Mouse (Mus musculus): ENCODE data around the gene Usp44. TPM values are rescaled to one million over a fixed set of nuclear protein-coding genes. Genes with fewer than 3 reads are reported as not detected.

Gene Usp44
- total RNA-seq, 2 experiments from 2014 or later, result not detected

DNA sequence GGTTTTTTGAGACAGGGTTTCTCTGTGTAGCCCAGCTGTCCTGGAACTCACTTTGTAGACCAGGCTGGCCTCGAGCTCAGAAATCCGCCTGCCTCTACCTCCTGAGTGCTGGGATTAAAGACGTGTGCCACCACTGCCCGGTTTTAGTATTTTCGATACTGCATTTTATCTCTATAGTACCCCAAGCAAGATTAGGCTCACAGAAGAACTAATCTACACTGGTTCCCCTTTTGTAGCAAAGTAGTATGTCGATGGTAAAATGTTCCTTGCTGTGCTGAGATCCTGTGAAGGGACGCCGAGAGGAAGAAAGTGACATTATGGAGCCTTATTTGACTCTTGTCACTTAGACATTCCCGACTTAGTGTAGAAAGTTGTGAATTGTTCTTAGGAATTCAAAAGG lies 23.8 kb downstream of the Usp44 start:
- no peak for DNase-seq

- DNase-seq, result no peak
These were observed 24.7 kb downstream of the Usp44 start for GRCm38 (mm10) chr10:93856095-93856494.

DNA sequence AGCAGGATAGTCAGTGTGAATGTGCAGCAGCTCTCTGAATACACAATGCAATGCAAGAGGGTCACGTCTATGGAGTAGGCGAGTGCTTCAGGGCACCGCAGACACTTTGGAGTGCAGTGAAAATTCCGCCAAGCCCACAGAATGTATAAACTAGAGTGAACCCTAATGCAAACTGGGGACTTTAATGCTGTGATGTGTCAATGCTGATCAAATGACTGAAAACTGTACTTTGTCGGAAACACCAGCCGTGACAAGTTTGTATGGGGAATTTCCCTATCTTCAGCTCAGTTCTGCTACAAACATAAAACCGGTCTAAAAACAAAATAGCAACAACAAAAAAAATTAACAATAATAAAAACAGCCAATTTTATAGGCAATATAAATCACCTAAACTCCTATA lies 37.0 kb downstream of the Usp44 start:
- DNase-seq, result no peak

- no peak for DNase-seq
These were observed 37.5 kb downstream of the Usp44 start for GRCm38 (mm10) chr10:93868886-93869285.

DNA sequence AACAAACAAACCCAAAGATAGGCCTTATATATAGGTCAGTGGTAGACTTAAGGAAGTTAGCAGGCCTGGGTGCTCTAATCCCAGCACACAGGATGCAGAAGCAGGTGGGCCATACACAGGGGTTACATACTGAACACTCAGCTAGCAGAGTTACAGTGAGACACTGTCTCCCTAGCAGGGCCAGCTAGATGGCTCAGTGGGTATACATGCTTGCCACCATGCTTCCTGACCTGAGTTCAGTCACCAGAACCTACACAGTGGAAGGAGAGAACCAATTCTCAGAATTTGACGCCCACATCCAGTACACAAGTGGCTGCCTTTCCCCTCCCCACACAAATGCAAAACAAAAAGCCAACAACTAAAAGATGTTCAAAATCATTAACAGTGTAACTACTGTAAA lies 45.4 kb downstream of the Usp44 start:
- no peak for DNase-seq

DNA sequence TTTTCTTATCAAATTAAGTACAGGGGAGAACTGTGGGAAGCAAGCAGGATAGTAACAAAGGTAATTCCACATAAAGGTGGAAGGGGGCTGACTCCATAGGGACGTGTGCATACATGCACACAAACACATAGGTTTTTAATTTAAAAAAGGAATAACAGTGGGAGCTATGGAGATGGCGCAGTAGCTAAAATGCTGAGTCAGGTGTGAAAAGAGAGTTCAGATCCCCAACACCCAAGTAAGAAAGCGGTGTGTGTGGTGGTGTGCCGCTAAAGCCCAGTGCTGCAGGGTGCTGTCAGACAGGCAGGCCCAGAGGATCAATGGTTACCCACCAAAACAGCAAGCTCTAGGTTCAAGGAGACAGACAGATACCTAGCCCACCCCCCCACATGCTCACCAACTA lies 47.4 kb downstream of the Usp44 start:
- DNase-seq, result no peak

GRCm38 (mm10) chr10:93881918-93882317 lies 50.6 kb downstream of the Usp44 start:
- no peak for DNase-seq

- no peak for DNase-seq
These were observed 51.5 kb downstream of the Usp44 start for GRCm38 (mm10) chr10:93882738-93883364.

DNA sequence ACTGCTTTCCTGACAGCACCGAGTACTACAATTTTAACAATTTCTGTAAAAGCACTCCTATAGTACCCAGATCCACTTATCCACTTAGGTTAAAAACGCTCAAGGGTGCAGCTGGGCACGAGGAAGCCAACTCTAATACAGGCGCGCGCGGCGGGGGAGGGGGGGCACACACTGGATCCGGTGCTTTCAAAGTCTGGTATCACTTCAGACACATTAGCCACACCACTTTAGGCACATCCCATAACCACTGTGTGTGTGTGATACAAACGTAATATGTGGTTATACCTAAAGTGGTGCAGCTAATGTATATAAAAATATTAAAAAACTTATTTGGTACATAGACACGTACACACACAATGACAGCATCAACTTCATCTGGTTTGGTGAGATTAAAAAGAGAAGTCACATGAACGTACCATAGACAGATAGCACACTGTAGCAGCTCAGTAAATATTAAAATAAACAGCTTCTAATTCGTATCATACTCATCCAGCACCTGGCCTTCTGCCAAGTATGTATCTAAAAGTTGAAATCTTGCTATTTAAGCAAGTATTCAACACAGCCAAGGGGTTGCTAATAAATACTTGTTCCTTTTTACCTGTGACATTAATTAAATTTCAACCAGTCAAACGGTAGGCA lies 54.6 kb downstream of the Usp44 start:
- DNase-seq, result no peak

GRCm38 (mm10) chr10:93888590-93888934 lies 57.2 kb downstream of the Usp44 start:
- no peak for DNase-seq

GRCm38 (mm10) chr10:93888935-93889578 lies 57.7 kb downstream of the Usp44 start:
- DNase-seq, result peak; percentile 66

GRCm38 (mm10) chr10:93889579-93889950 lies 58.2 kb downstream of the Usp44 start:
- DNase-seq, result peak; percentile 94

DNA sequence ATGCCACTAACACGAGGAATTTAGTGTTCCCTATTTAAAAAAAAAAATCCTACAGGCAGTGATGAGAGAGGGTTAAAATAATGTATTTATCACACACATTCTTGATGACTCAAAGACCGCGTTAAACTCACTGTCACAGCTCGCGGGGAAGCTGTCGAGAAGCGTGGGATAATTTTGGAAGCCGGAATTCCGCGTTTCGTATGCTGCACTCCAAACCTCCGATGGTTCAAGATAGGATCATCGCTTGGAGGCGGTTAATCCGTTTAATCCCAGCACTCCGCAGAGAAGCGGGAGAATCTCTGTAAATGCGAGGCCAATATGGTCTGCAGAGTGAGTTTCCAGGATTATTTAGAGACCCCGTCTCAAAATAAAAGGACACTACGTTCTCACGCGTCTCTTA lies 58.6 kb downstream of the Usp44 start:
- DNase-seq, result no peak

- no peak for DNase-seq
These were observed 59.2 kb downstream of the Usp44 start for GRCm38 (mm10) chr10:93890565-93890964.

DNA sequence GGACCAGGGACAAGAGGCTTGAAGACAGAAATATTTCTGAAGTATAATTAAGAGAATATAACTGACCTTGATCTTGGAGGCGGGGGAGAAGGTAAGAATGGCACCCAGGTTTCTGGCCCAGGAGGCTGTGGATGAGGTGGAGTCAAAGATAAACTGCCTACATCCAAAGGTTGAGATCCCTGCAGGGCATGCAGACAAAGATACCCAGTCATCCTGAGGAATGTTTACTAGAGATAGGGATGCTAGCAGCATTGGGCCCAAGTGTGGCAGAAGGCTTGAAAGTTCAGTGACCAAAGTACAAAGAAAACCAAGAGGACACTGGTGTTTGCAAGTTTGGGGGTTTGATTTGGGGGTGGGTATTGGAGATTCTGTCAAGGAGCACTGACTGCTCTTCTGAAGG lies 59.7 kb downstream of the Usp44 start:
- no peak for DNase-seq

- DNase-seq, result no peak
These were observed 61.2 kb downstream of the Usp44 start for GRCm38 (mm10) chr10:93892551-93892950.

DNA sequence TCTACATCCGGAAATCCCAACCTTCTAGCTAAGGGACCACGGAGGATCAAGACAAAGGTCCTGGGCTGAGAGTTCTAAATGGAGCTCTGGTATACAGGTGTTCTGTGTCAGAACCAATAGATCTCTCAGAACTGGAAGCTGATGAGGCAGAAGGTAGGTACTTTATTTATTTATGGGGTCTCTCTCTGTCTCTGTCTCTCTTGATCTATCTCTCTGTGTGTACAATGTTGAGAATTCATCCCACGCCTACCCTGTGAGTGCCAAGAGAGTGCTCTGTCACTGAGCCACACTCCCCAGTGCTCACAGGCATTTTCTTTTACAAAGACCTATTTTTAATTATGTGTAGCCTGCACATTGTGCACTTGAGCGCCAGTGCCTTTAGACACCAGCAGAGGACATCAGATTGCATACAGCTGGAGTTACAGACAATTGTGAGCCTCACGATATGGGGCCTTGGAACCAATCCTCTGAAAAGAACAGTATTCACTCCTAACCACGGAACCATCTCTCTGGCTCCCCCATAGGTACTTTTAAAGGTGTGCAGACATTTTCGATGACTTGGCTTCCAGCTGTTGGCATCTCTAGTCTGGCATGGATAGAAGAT lies 65.8 kb downstream of the Usp44 start, which contains the start of gene Metap2:
Metap2 (minus strand) TSS at position 51 of the 604 bp plus-strand sequence.
- DNase-seq, result no peak

GRCm38 (mm10) chr10:93899303-93899702 lies 67.9 kb downstream of the Usp44 start:
- DNase-seq, result no peak

DNA sequence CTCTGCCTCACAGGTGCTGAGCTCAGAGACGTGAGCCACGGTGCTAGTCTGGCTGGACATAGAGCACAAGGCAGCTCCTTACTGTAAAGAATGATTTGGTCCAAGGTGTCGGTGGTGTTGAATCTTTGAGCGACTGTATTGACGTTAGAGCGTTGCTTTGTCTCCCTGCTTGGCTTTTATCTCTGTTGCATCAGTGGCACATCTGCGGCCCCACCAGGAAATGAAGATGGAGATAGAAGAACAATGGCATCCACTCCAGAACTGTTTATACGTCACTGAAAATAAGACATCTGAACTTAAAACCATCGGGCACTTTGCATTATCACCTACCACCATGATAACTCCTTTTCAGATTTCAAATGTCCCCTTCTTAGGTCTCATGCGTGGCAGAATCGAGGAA lies 68.6 kb downstream of the Usp44 start:
- DNase-seq, result no peak

DNA sequence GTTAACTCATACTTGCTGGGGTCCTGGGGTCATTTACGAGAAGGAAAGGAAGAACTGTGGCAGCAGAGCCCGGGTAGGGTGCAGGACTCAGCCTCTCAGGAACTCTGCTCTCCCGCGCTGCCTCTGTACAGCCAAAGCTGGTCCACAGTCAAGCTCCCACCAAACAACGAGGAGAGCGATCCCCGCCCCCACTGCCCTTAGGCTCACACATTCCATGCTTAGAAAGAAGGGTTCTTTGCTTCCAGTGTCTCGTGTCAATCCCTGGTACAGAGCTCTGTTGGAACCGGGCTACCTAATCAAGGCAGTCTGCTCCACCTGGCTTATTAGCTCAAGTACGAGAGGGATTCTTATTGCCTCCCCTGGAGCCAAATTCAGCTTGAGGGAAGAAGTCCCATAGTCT lies 76.0 kb downstream of the Usp44 start:
- DNase-seq, result no peak
